Comparison of ENCODE assay signal across 7 mouse cellular contexts in the genomic region with DNA sequence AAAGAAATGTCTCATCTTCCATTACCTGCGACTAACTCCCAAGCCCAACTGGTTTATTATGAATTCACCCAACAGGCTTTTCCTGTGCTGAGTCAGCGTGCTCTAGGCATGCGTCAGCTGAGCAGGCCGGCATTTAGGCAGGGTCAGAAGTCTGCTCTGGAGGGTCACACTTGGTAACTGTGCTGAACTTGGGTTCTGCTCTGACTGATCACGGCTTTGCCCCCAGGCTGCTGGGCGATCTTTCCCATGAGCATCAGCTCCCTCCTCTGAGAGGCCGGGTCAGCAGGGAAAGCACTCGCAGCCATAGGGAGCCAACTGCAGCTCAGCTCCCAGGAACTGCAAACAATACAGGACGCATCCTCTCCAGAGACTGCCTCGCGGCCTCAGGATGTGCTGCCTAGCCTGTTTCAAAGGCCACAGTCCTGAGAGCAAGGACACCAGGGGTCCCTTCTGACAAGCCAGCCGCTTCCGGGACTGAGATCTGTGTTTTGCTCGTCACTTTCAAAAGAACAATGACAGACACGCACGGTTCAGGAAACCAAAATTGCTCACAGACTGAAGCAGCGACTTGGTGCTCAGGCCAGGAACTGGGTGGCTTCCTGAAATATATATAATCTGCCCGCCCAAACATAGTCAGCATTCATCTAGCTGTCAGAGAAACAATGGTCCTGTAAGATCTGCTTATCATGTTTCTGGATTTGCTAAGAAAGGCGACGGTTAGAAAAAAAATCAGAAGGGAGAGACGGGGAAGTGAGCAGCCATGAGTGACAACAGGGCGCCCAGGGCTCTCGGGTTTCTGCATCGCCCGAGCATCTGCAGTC. TPM values are rescaled to one million over a fixed set of nuclear protein-coding genes. Genes with fewer than 3 reads are reported as not detected.
A peak's percentile ranks its signal among the peaks of the same experiment; 100 is the strongest.
DNase-seq lines count a peak whose midpoint lies in the region; ATAC-seq lines count a peak whose summit lies in the region.

No protein-coding gene starts in this region.

- H3K27me3 ChIP-seq in embryonic facial prominence, embryonic 11.5 days (ENCODE audit: control insufficient read depth, insufficient read depth, low read length), result no peaks in the 10 kb centered on the region
- no peaks in the 10 kb centered on the region for H3K27me3 ChIP-seq in limb, embryonic 12.5 days
- no peaks in the 10 kb centered on the region for H3K27me3 ChIP-seq in midbrain, embryonic 11.5 days (ENCODE audit: control insufficient read depth, insufficient read depth, low read length)

- 20% methylated on average over 25 of the region's 25 CpGs for WGBS in embryonic facial prominence, embryonic 11.5 days
- 66% methylated on average over 25 of the region's 25 CpGs for WGBS in limb, embryonic 12.5 days
- WGBS in midbrain, embryonic 11.5 days, result 30% methylated on average over 25 of the region's 25 CpGs

- H3K36me3 ChIP-seq in embryonic facial prominence, embryonic 11.5 days (replicated peaks; ENCODE audit: control insufficient read depth, insufficient read depth, low read depth, low read length), result no peaks in the 10 kb centered on the region
- peaks cover 64% of the 10 kb centered on the region for H3K36me3 ChIP-seq in limb, embryonic 12.5 days
- peaks cover 3% of the 10 kb centered on the region; the same call in 1 of the 2 replicates for H3K36me3 ChIP-seq in midbrain, embryonic 11.5 days (ENCODE audit: control insufficient read depth, insufficient read depth, low read length)

- DNase-seq in NIH3T3 (ENCODE audit: low read depth), result peak; percentile 71
- DNase-seq in embryonic facial prominence, embryonic 11.5 days (ENCODE audit: low spot score), result peak; percentile 28
- peak; percentile 54 to 58 for DNase-seq in heart, postnatal 10 days
- DNase-seq in midbrain, embryonic 11.5 days (ENCODE audit: low spot score, missing footprints), result peak; percentile 89
- peak; percentile 68 for DNase-seq in yolk sac, embryonic 10.5 days (ENCODE audit: low spot score)
- DNase-seq in right cerebral cortex, adult 18-20 months, result no peak

- H3K4me2 ChIP-seq in embryonic facial prominence, embryonic 11.5 days (ENCODE audit: low read depth, low read length), result no peak overlapping the region
- H3K4me2 ChIP-seq in limb, embryonic 12.5 days, result no peak overlapping the region
- no peak overlapping the region; the same call in 1 of the 2 replicates for H3K4me2 ChIP-seq in midbrain, embryonic 11.5 days

- H3K9me3 ChIP-seq in embryonic facial prominence, embryonic 11.5 days (replicated peaks; ENCODE audit: control insufficient read depth, low read length), result no peaks in the 10 kb centered on the region
- H3K9me3 ChIP-seq in limb, embryonic 12.5 days, result no peaks in the 10 kb centered on the region
- no peaks in the 10 kb centered on the region for H3K9me3 ChIP-seq in midbrain, embryonic 11.5 days (ENCODE audit: control insufficient read depth, low read length)

- peak overlapping the region; percentile 56 for H3K27ac ChIP-seq in embryonic facial prominence, embryonic 11.5 days (replicated peaks; ENCODE audit: low read depth, low read length)
- H3K27ac ChIP-seq in limb, embryonic 12.5 days, result peak overlapping the region; percentile 64; the same call in 1 of the 2 replicates
- peak overlapping the region; percentile 35; the same call in 1 of the 2 replicates for H3K27ac ChIP-seq in midbrain, embryonic 11.5 days (ENCODE audit: low read depth, low read length)

- no peak overlapping the region for H3K4me3 ChIP-seq in embryonic facial prominence, embryonic 11.5 days (ENCODE audit: low read depth, low read length)
- H3K4me3 ChIP-seq in limb, embryonic 12.5 days (replicated peaks), result no peak overlapping the region
- H3K4me3 ChIP-seq in midbrain, embryonic 11.5 days (ENCODE audit: low read depth, low read length), result no peak overlapping the region

- 0 out of 2 replicates have a peak, but pooled peaks have one; percentile 18 for ATAC-seq in embryonic facial prominence, embryonic 11.5 days (replicated peaks; ENCODE audit: insufficient number of reproducible peaks, low FRiP score, low TSS enrichment, low read depth)
- no peak for ATAC-seq in limb, embryonic 12.5 days (ENCODE audit: insufficient number of reproducible peaks, insufficient read depth, low FRiP score, low TSS enrichment, low read depth)
- ATAC-seq in midbrain, embryonic 11.5 days (ENCODE audit: low FRiP score), result no peak

- 0 out of 2 replicates have a peak overlapping the region, but pooled peaks have one; percentile 14 for H3K9ac ChIP-seq in embryonic facial prominence, embryonic 11.5 days (replicated peaks; ENCODE audit: low read length)
- H3K9ac ChIP-seq in limb, embryonic 12.5 days (replicated peaks), result no peak overlapping the region; the same call in 1 of the 2 replicates
- peak overlapping the region; percentile 49 for H3K9ac ChIP-seq in midbrain, embryonic 11.5 days (ENCODE audit: low read length)

- H3K4me1 ChIP-seq in embryonic facial prominence, embryonic 11.5 days (ENCODE audit: control insufficient read depth, insufficient read depth, low read length), result 0 out of 2 replicates have a peak, but pooled peaks cover 3% of the 10 kb centered on the region
- H3K4me1 ChIP-seq in limb, embryonic 12.5 days (replicated peaks), result peaks cover 11% of the 10 kb centered on the region; the same call in 1 of the 2 replicates
- H3K4me1 ChIP-seq in midbrain, embryonic 11.5 days (ENCODE audit: control insufficient read depth, insufficient read depth, low read length), result peaks cover 7% of the 10 kb centered on the region; the same call in 1 of the 2 replicates

- intact Hi-C loops in heart, postnatal 10 days (cut with DNase I), result no loop called here

RNA-seq across cellular contexts. Expression of gene Stn1, which starts 26.6 kb away (rescaled TPM):
- polyA plus RNA-seq in embryonic facial prominence, embryonic 11.5 days (2014; fragmentation: Nextera tagmentation; extraction: Ambion mirVana), result 61.0 and 68.9 TPM in 2 replicates
- 10 to 100 TPM; 22.0 to 24.0 TPM for total RNA-seq in heart, postnatal 10 days (2021)
- polyA plus RNA-seq in limb, embryonic 12.5 days (2016; fragmentation: Nextera tagmentation; extraction: Ambion mirVana), result 55.1 and 55.3 TPM in 2 replicates
- polyA plus RNA-seq in midbrain, embryonic 11.5 days (2014; fragmentation: Nextera tagmentation; extraction: Ambion mirVana), result 43.9 and 49.1 TPM in 2 replicates

RNA-seq across cellular contexts. Expression of gene Sh3pxd2a, which starts 46.5 kb away (rescaled TPM):
- 7.4 and 9.1 TPM in 2 replicates for polyA plus RNA-seq in embryonic facial prominence, embryonic 11.5 days (2014; fragmentation: Nextera tagmentation; extraction: Ambion mirVana)
- total RNA-seq in heart, postnatal 10 days (2021), result 10 to 100 TPM; 87.9 to 93.7 TPM
- 6.8 and 7.7 TPM in 2 replicates for polyA plus RNA-seq in limb, embryonic 12.5 days (2016; fragmentation: Nextera tagmentation; extraction: Ambion mirVana)
- polyA plus RNA-seq in midbrain, embryonic 11.5 days (2014; fragmentation: Nextera tagmentation; extraction: Ambion mirVana), result 4.0 and 4.1 TPM in 2 replicates
